Mouse (Mus musculus): ENCODE data around the gene Aanat. TPM values are rescaled to one million over a fixed set of nuclear protein-coding genes. Genes with fewer than 3 reads are reported as not detected.

Aanat gene
- polyA plus RNA-seq (2015; fragmentation: Nextera tagmentation; extraction: Ambion mirVana), result not detected in 2 replicates

DNA sequence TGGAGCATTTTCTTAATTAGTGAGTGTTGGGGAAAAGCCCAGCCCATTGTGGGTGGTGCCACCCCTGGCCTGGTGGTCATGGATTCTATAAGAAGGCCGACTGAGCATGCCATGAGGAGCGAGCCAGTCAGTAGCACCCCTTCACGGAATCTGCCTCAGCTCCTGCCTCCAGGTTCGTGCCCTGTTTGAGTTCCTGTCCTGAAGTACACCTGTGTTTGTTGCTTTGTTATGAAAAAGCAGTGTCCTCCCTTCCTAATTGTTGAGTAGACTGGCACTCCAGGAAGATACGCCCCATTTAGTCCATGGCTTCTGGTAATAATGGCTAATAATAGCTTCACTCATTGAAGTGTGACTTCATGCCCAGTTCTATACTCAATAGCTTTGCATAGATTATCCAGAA, at the start of gene Aanat:
Gene Aanat (plus strand): TSS at position 123 of the 400 bp plus-strand sequence.
- Histone ChIP-seq H3K4me2 (replicated peaks; ENCODE audit: low read depth) (no peak within 1 kb of the TSS), H3K36me3 (ENCODE audit: control insufficient read depth, insufficient read depth) (no peaks in the 10 kb centered on the region), H3K9me3 (ENCODE audit: control insufficient read depth) (no peaks in the 10 kb centered on the region), H3K27ac (ENCODE audit: low read depth, low read length) (no peak within 1 kb of the TSS), H3K4me1 (replicated peaks; ENCODE audit: control insufficient read depth, insufficient read depth, low read length) (no peaks in the 10 kb centered on the region), H3K9ac (ENCODE audit: low read depth, low read length) (no peak within 1 kb of the TSS), H3K4me3 (ENCODE audit: low read depth, low read length) (no peak within 1 kb of the TSS), H3K27me3 (replicated peaks; ENCODE audit: control insufficient read depth, insufficient read depth, low read length) (peaks cover 14% of the 10 kb centered on the region)
- no peak for TF ChIP-seq CTCF (IDR thresholded peaks at IDR 0.05; ENCODE audit: low read depth)
- ATAC-seq, result no peak
- WGBS, result 75% methylated on average over 5 of the region's 5 CpGs

GRCm38 (mm10) chr11:116536685-116537084, 49.5 kb upstream of the Aanat start:
- no peak overlapping the region for H3K27ac ChIP-seq (ENCODE audit: low read depth, low read length)
- TF ChIP-seq CTCF (IDR thresholded peaks at IDR 0.05; ENCODE audit: low read depth), result no peak
- WGBS, result 92% methylated on average over 7 of the region's 7 CpGs

GRCm38 (mm10) chr11:116537388-116537787, 48.8 kb upstream of the Aanat start:
- H3K27ac ChIP-seq (ENCODE audit: low read depth, low read length), result no peak overlapping the region
- H3K27me3 ChIP-seq (replicated peaks; ENCODE audit: control insufficient read depth, insufficient read depth, low read length), result peaks cover 13% of the 10 kb centered on the region; the same call in 1 of the 2 replicates
- peaks cover 35% of the 10 kb centered on the region for H3K36me3 ChIP-seq (ENCODE audit: control insufficient read depth, insufficient read depth)
- 79% methylated on average over 5 of the region's 5 CpGs for WGBS
- H3K9ac ChIP-seq (ENCODE audit: low read depth, low read length), result no peak overlapping the region
- H3K9me3 ChIP-seq (ENCODE audit: control insufficient read depth), result no peaks in the 10 kb centered on the region
- no peak overlapping the region for H3K4me2 ChIP-seq (replicated peaks; ENCODE audit: low read depth)
- H3K4me3 ChIP-seq (ENCODE audit: low read depth, low read length), result no peak overlapping the region
- no peak for TF ChIP-seq CTCF (IDR thresholded peaks at IDR 0.05; ENCODE audit: low read depth)
- no peak for ATAC-seq
- H3K4me1 ChIP-seq (replicated peaks; ENCODE audit: control insufficient read depth, insufficient read depth, low read length), result peaks cover 10% of the 10 kb centered on the region; the same call in 1 of the 2 replicates

More at GRCm38 (mm10) chr11:116536685-116537084, 49.5 kb upstream of the Aanat start:
- ATAC-seq, result no peak
- no peak overlapping the region for H3K4me3 ChIP-seq (ENCODE audit: low read depth, low read length)
- H3K4me2 ChIP-seq (replicated peaks; ENCODE audit: low read depth), result no peak overlapping the region
- H3K27me3 ChIP-seq (replicated peaks; ENCODE audit: control insufficient read depth, insufficient read depth, low read length), result peaks cover 16% of the 10 kb centered on the region; the same call in 1 of the 2 replicates
- H3K4me1 ChIP-seq (replicated peaks; ENCODE audit: control insufficient read depth, insufficient read depth, low read length), result peaks cover 11% of the 10 kb centered on the region; the same call in 1 of the 2 replicates
- no peaks in the 10 kb centered on the region for H3K9me3 ChIP-seq (ENCODE audit: control insufficient read depth)
- no peak overlapping the region for H3K9ac ChIP-seq (ENCODE audit: low read depth, low read length)
- peaks cover 28% of the 10 kb centered on the region for H3K36me3 ChIP-seq (ENCODE audit: control insufficient read depth, insufficient read depth)

GRCm38 (mm10) chr11:116538142-116538735, 48.0 kb upstream of the Aanat start:
- WGBS, result 87% methylated on average over 12 of the region's 12 CpGs
- no peak for ATAC-seq
- H3K27me3 ChIP-seq (replicated peaks; ENCODE audit: control insufficient read depth, insufficient read depth, low read length), result 0 out of 2 replicates have a peak, but pooled peaks cover 8% of the 10 kb centered on the region

GRCm38 (mm10) chr11:116541183-116541582, 45.0 kb upstream of the Aanat start:
- no peak for TF ChIP-seq CTCF (IDR thresholded peaks at IDR 0.05; ENCODE audit: low read depth)

More at GRCm38 (mm10) chr11:116538142-116538735, 48.0 kb upstream of the Aanat start:
- Histone ChIP-seq H3K4me1 (replicated peaks; ENCODE audit: control insufficient read depth, insufficient read depth, low read length) (peaks cover 5% of the 10 kb centered on the region; the same call in 1 of the 2 replicates), H3K9me3 (ENCODE audit: control insufficient read depth) (no peaks in the 10 kb centered on the region), H3K9ac (ENCODE audit: low read depth, low read length) (no peak overlapping the region), H3K36me3 (ENCODE audit: control insufficient read depth, insufficient read depth) (peaks cover 41% of the 10 kb centered on the region), H3K27ac (ENCODE audit: low read depth, low read length) (no peak overlapping the region), H3K4me3 (ENCODE audit: low read depth, low read length) (no peak overlapping the region), H3K4me2 (replicated peaks; ENCODE audit: low read depth) (no peak overlapping the region)
- no peak for TF ChIP-seq CTCF (IDR thresholded peaks at IDR 0.05; ENCODE audit: low read depth)

DNA sequence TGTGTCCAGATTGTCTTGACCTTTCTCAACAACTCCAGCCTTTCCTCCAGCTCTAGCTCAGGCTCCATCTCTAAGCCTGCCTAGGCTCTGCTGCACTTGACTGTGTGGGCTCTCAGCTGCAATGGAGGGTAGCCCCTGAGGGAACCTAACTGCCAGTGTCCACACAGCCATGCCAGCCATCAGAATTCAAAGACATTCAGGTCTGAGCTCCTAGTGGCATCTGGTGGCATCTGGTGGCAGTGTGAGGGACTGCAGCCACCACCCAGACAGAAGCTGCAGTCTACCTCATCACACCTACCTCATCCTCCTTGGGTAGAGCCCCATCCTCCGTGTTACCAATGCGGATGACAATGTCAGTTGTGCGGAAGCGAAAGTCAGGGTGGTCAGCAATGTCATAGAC, 43.1 kb upstream of the Aanat start:
- WGBS, result 83% methylated on average over 4 of the region's 4 CpGs
- H3K9ac ChIP-seq (ENCODE audit: low read depth, low read length), result no peak overlapping the region

More at GRCm38 (mm10) chr11:116541183-116541582, 45.0 kb upstream of the Aanat start:
- peak; percentile 62; the same call in 1 of the 2 replicates for ATAC-seq
- no peak overlapping the region for H3K9ac ChIP-seq (ENCODE audit: low read depth, low read length)
- no peaks in the 10 kb centered on the region for H3K4me1 ChIP-seq (replicated peaks; ENCODE audit: control insufficient read depth, insufficient read depth, low read length)
- no peak overlapping the region for H3K4me3 ChIP-seq (ENCODE audit: low read depth, low read length)
- H3K4me2 ChIP-seq (replicated peaks; ENCODE audit: low read depth), result no peak overlapping the region
- H3K9me3 ChIP-seq (ENCODE audit: control insufficient read depth), result no peaks in the 10 kb centered on the region
- no peaks in the 10 kb centered on the region for H3K27me3 ChIP-seq (replicated peaks; ENCODE audit: control insufficient read depth, insufficient read depth, low read length)
- H3K36me3 ChIP-seq (ENCODE audit: control insufficient read depth, insufficient read depth), result peaks cover 69% of the 10 kb centered on the region
- WGBS, result 77% methylated on average over 11 of the region's 11 CpGs
- H3K27ac ChIP-seq (ENCODE audit: low read depth, low read length), result no peak overlapping the region

More for the DNA sequence above, 43.1 kb upstream of the Aanat start:
- H3K36me3 ChIP-seq (ENCODE audit: control insufficient read depth, insufficient read depth), result peaks cover 75% of the 10 kb centered on the region
- H3K4me1 ChIP-seq (replicated peaks; ENCODE audit: control insufficient read depth, insufficient read depth, low read length), result no peaks in the 10 kb centered on the region
- no peak overlapping the region for H3K27ac ChIP-seq (ENCODE audit: low read depth, low read length)
- H3K27me3 ChIP-seq (replicated peaks; ENCODE audit: control insufficient read depth, insufficient read depth, low read length), result no peaks in the 10 kb centered on the region
- no peaks in the 10 kb centered on the region for H3K9me3 ChIP-seq (ENCODE audit: control insufficient read depth)
- peak; percentile 90 for TF ChIP-seq CTCF (IDR thresholded peaks at IDR 0.05; ENCODE audit: low read depth)
- no peak for ATAC-seq
- no peak overlapping the region for H3K4me3 ChIP-seq (ENCODE audit: low read depth, low read length)
- H3K4me2 ChIP-seq (replicated peaks; ENCODE audit: low read depth), result no peak overlapping the region
